Mouse (Mus musculus): ENCODE measurements around the gene Mylip. TPM values are rescaled to one million over a fixed set of nuclear protein-coding genes. Genes with fewer than 3 reads are reported as not detected.

Mylip gene
- polyA plus RNA-seq, 1 experiment from 2014 or later = 6.4 TPM

DNA sequence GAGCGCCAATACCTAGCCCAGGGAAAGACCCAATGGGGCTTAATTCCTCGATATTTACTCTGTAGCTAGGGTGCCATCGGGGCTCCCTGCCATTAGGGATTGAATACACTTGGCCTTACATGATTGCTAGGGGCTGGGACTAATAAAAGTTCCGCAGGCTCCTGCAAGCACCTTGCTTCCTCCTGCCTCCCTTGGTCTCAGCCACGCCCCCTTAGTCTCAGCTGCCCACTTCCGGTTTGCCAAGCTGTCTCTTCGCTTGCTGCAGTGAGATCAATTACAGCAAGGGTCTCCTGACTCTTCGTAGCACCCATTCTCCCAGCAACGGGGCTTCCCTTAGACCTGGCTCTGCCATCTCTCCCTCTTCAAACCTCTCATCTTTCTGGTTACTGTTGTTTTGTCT lies 63.5 kb downstream of the Mylip start:
- Histone ChIP-seq H3K27me3 (ENCODE audit: control insufficient read depth, insufficient read depth, low read length) (no peaks in the 10 kb centered on the region), H3K9me3 (ENCODE audit: control insufficient read depth, low read length) (no peaks in the 10 kb centered on the region), H3K4me2 (ENCODE audit: low read length) (no peak overlapping the region), H3K4me1 (ENCODE audit: control insufficient read depth in 2 of 2, insufficient read depth in 2 of 2, low read length in 2 of 2) (peaks cover 10 to 22% of the 10 kb centered on the region in 2 experiments), H3K4me3 (ENCODE audit: control insufficient read depth in 1 of 2, insufficient read depth in 1 of 2, low read depth in 1 of 2, low read length in 2 of 2) (no peak overlapping the region), H3K27ac (replicated peaks in 1 of 2; ENCODE audit: control insufficient read depth in 1 of 2, insufficient read depth in 1 of 2, low read depth in 2 of 2, low read length in 2 of 2) (no peak overlapping the region), H3K36me3 (ENCODE audit: control insufficient read depth, insufficient read depth, low read length) (no peaks in the 10 kb centered on the region), H3K9ac (ENCODE audit: low read length) (no peak overlapping the region)
- no peak for ATAC-seq (ENCODE audit: insufficient number of reproducible peaks, insufficient read depth, low FRiP score, low read depth)
- WGBS = 73% methylated on average over 9 of the region's 9 CpGs

DNA sequence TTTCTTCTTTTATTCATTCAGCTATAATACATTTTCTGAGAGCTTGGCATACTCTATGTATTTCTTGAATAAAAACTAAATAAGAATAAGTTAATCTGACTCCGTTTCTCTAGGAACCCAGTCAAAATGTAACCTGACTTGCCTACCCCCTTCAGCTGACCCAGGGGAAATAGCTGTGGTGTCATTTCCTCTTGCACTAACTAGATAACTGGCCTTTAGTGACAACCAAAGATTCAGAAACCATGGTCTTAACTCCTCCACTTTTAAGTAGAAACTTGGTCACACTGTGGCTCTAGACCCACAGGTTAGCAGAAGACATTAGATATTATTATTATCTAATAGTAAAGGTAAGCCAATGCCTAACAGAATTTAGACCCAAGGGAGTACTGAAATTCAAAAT lies 64.5 kb downstream of the Mylip start:
- H3K27me3 ChIP-seq (ENCODE audit: control insufficient read depth, insufficient read depth, low read length) = no peaks in the 10 kb centered on the region
- H3K36me3 ChIP-seq (ENCODE audit: control insufficient read depth, insufficient read depth, low read length) = no peaks in the 10 kb centered on the region
- H3K9ac ChIP-seq (ENCODE audit: low read length) = no peak overlapping the region
- H3K4me2 ChIP-seq (ENCODE audit: low read length) = no peak overlapping the region
- peaks cover 10 to 22% of the 10 kb centered on the region in 2 experiments for H3K4me1 ChIP-seq (ENCODE audit: control insufficient read depth in 2 of 2, insufficient read depth in 2 of 2, low read length in 2 of 2)
- no peaks in the 10 kb centered on the region for H3K9me3 ChIP-seq (ENCODE audit: control insufficient read depth, low read length)
- H3K4me3 ChIP-seq (ENCODE audit: control insufficient read depth in 1 of 2, insufficient read depth in 1 of 2, low read depth in 1 of 2, low read length in 2 of 2) = no peak overlapping the region
- no peak for ATAC-seq (ENCODE audit: insufficient number of reproducible peaks, insufficient read depth, low FRiP score, low read depth)
- 57% methylated on average over 1 of the region's 1 CpGs for WGBS
- H3K27ac ChIP-seq (replicated peaks in 1 of 2; ENCODE audit: control insufficient read depth in 1 of 2, insufficient read depth in 1 of 2, low read depth in 2 of 2, low read length in 2 of 2) = peak overlapping the region in 1 of 2 experiments; percentile 28; a peak in 1 of 4 replicates

DNA sequence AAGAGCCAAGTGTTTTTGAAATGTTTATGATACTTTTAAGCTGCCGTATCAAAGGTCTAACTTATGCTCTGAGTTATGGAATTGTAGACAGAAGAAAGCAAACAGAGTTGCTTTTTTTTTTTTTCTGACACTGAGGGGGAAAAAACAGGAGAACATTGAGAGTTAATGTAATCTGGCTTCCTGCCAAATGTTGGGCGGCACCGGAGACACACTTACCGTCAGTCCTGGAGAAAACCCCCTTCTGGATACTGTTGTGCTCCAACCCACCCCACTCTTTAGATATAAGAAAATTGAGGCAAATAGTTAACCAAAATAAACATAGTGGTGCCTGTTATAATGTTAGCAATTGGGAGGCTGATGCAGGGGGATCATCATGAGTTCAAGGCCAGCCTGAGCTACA lies 65.1 kb downstream of the Mylip start:
- no peak for ATAC-seq (ENCODE audit: insufficient number of reproducible peaks, insufficient read depth, low FRiP score, low read depth)
- no peaks in the 10 kb centered on the region for H3K36me3 ChIP-seq (ENCODE audit: control insufficient read depth, insufficient read depth, low read length)
- 19% methylated on average over 4 of the region's 4 CpGs for WGBS

DNA sequence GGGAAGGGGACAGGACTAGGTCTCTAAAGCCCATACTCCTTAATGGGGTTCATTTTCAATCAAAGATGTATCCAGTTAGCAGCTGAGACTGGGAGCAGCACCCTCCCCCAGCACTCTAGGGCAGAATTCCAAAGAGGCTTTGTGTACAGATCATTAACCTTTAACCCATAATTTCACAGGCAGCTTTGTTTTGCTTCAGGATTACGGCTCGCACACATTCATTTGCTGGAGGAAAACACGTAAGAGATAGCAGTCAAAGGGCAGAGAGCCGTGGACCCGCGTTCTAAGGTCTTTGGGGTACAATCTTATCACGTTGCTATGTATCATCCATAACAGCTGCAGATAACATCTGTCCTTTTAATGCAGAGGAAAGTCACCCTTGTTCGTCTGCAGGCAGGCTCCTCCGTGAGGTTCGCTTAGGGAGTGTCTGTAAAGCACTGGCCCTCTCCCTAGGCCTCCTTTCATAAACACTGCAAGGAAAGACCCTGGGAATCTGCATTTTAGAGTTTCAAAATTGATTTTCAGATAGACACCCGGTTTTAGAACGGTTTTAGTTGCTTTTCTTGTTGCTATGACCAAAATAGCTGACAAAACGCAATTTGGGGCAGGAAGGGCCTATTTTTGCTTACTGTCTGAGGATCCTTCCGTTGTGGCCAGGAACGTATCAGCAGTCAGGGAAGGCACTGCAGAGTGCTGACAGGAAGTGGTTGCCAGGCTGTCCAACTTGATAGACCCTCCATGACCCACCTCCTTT lies 65.7 kb downstream of the Mylip start:
- Histone ChIP-seq H3K27ac (replicated peaks in 1 of 2; ENCODE audit: control insufficient read depth in 1 of 2, insufficient read depth in 1 of 2, low read depth in 2 of 2, low read length in 2 of 2) (peak overlapping the region; percentile 2 to 76), H3K4me3 (ENCODE audit: control insufficient read depth in 1 of 2, insufficient read depth in 1 of 2, low read depth in 1 of 2, low read length in 2 of 2) (no peak overlapping the region), H3K27me3 (ENCODE audit: control insufficient read depth, insufficient read depth, low read length) (no peaks in the 10 kb centered on the region), H3K4me1 (ENCODE audit: control insufficient read depth in 2 of 2, insufficient read depth in 2 of 2, low read length in 2 of 2) (peaks cover 10 to 22% of the 10 kb centered on the region in 2 experiments), H3K4me2 (ENCODE audit: low read length) (peak overlapping the region; percentile 56), H3K36me3 (ENCODE audit: control insufficient read depth, insufficient read depth, low read length) (no peaks in the 10 kb centered on the region), H3K9ac (ENCODE audit: low read length) (peak overlapping the region; percentile 19; the same call in 1 of the 2 replicates), H3K9me3 (ENCODE audit: control insufficient read depth, low read length) (no peaks in the 10 kb centered on the region)
- ATAC-seq (ENCODE audit: insufficient number of reproducible peaks, insufficient read depth, low FRiP score, low read depth) = no peak
- 8% methylated on average over 15 of the region's 15 CpGs for WGBS

More for the DNA sequence above, 65.1 kb downstream of the Mylip start:
- peak overlapping the region; percentile 2 to 76; a peak in 3 of 4 replicates for H3K27ac ChIP-seq (replicated peaks in 1 of 2; ENCODE audit: control insufficient read depth in 1 of 2, insufficient read depth in 1 of 2, low read depth in 2 of 2, low read length in 2 of 2)
- H3K4me1 ChIP-seq (ENCODE audit: control insufficient read depth in 2 of 2, insufficient read depth in 2 of 2, low read length in 2 of 2) = peaks cover 10 to 22% of the 10 kb centered on the region in 2 experiments
- H3K4me2 ChIP-seq (ENCODE audit: low read length) = peak overlapping the region; percentile 56
- H3K9me3 ChIP-seq (ENCODE audit: control insufficient read depth, low read length) = no peaks in the 10 kb centered on the region
- no peak overlapping the region for H3K4me3 ChIP-seq (ENCODE audit: control insufficient read depth in 1 of 2, insufficient read depth in 1 of 2, low read depth in 1 of 2, low read length in 2 of 2)
- no peaks in the 10 kb centered on the region for H3K27me3 ChIP-seq (ENCODE audit: control insufficient read depth, insufficient read depth, low read length)
- H3K9ac ChIP-seq (ENCODE audit: low read length) = peak overlapping the region; percentile 19; the same call in 1 of the 2 replicates

DNA sequence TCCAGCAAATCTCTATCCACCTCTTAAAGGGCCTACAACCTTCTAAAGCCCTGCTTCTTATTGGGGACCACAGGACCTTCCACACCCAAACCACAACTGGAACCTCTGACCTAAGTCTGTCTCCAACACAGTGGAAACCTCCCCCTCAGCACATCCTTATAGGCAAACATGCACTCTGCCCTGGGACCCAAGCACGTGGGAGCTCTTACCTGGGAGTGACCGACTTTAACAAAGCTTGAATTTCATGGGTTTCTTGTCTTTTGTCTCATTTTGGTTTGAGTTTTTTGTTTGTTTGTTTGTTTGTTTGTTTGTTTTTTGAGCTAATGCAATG lies 66.3 kb downstream of the Mylip start:
- Histone ChIP-seq H3K4me1 (ENCODE audit: control insufficient read depth in 2 of 2, insufficient read depth in 2 of 2, low read length in 2 of 2) (peaks cover 10 to 22% of the 10 kb centered on the region in 2 experiments), H3K36me3 (ENCODE audit: control insufficient read depth, insufficient read depth, low read length) (no peaks in the 10 kb centered on the region), H3K27ac (replicated peaks in 1 of 2; ENCODE audit: control insufficient read depth in 1 of 2, insufficient read depth in 1 of 2, low read depth in 2 of 2, low read length in 2 of 2) (peak overlapping the region; percentile 2 to 76; a peak in 3 of 4 replicates), H3K9ac (ENCODE audit: low read length) (0 out of 2 replicates have a peak overlapping the region, but pooled peaks have one; percentile 2), H3K4me3 (ENCODE audit: control insufficient read depth in 1 of 2, insufficient read depth in 1 of 2, low read depth in 1 of 2, low read length in 2 of 2) (no peak overlapping the region), H3K27me3 (ENCODE audit: control insufficient read depth, insufficient read depth, low read length) (no peaks in the 10 kb centered on the region), H3K4me2 (ENCODE audit: low read length) (peak overlapping the region; percentile 56; the same call in 1 of the 2 replicates), H3K9me3 (ENCODE audit: control insufficient read depth, low read length) (no peaks in the 10 kb centered on the region)
- no peak for ATAC-seq (ENCODE audit: insufficient number of reproducible peaks, insufficient read depth, low FRiP score, low read depth)
- 71% methylated on average over 2 of the region's 2 CpGs for WGBS

DNA sequence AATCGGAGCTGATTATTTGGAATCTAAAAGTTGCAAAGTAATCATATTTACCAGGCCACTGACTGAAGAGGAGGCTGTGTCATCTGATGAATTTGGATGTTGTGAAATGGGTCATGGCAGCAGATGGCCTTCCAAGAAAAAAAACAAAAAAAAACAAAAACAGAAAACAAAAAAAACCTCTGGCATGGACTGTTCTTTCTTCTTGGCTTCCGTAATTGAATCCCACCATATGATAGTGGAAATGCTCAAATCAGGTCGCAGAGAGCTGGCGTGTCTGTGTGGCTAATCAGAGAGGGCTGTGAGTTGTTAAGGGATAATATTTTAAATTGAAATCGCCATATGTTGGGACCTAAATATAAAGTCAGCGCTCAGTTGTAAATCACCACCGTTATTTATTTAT lies 67.9 kb downstream of the Mylip start:
- Histone ChIP-seq H3K27ac (replicated peaks in 1 of 2; ENCODE audit: control insufficient read depth in 1 of 2, insufficient read depth in 1 of 2, low read depth in 2 of 2, low read length in 2 of 2) (no peak overlapping the region), H3K4me3 (ENCODE audit: control insufficient read depth in 1 of 2, insufficient read depth in 1 of 2, low read depth in 1 of 2, low read length in 2 of 2) (no peak overlapping the region), H3K9ac (ENCODE audit: low read length) (no peak overlapping the region), H3K4me1 (ENCODE audit: control insufficient read depth in 2 of 2, insufficient read depth in 2 of 2, low read length in 2 of 2) (peaks cover 12 to 22% of the 10 kb centered on the region in 2 experiments), H3K9me3 (ENCODE audit: control insufficient read depth, low read length) (no peaks in the 10 kb centered on the region), H3K4me2 (ENCODE audit: low read length) (no peak overlapping the region), H3K27me3 (ENCODE audit: control insufficient read depth, insufficient read depth, low read length) (no peaks in the 10 kb centered on the region), H3K36me3 (ENCODE audit: control insufficient read depth, insufficient read depth, low read length) (no peaks in the 10 kb centered on the region)
- 80% methylated on average over 7 of the region's 7 CpGs for WGBS
- ATAC-seq (ENCODE audit: insufficient number of reproducible peaks, insufficient read depth, low FRiP score, low read depth) = no peak

DNA sequence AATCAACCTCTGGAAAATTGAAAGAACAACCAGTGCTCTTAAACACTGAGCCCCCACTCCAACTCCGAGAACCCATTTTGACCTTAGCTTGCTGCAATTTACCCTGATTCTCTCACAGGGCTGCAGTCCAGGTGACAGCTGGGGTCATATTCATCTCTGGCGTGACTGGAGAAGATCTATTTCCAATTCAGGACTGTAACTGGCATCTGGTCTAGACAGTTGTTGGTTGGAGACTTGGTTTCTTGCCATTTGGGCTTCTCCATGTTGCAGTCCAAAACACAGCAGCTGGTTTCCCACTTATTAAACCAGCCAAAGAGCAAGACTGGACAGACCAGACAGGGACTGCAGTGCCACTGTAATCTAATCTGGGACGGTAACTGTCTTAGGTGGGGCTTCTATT lies 70.6 kb downstream of the Mylip start:
- H3K27me3 ChIP-seq (ENCODE audit: control insufficient read depth, insufficient read depth, low read length) = no peaks in the 10 kb centered on the region
- 88% methylated on average over 3 of the region's 3 CpGs for WGBS
- no peak for ATAC-seq (ENCODE audit: insufficient number of reproducible peaks, insufficient read depth, low FRiP score, low read depth)
- H3K4me2 ChIP-seq (ENCODE audit: low read length) = no peak overlapping the region
- no peak overlapping the region for H3K27ac ChIP-seq (replicated peaks in 1 of 2; ENCODE audit: control insufficient read depth in 1 of 2, insufficient read depth in 1 of 2, low read depth in 2 of 2, low read length in 2 of 2)
- H3K4me1 ChIP-seq (ENCODE audit: control insufficient read depth in 2 of 2, insufficient read depth in 2 of 2, low read length in 2 of 2) = peaks cover 8% of the 10 kb centered on the region in 2 experiments
- H3K9ac ChIP-seq (ENCODE audit: low read length) = no peak overlapping the region
- H3K4me3 ChIP-seq (ENCODE audit: control insufficient read depth in 1 of 2, insufficient read depth in 1 of 2, low read depth in 1 of 2, low read length in 2 of 2) = no peak overlapping the region
- no peaks in the 10 kb centered on the region for H3K36me3 ChIP-seq (ENCODE audit: control insufficient read depth, insufficient read depth, low read length)
- H3K9me3 ChIP-seq (ENCODE audit: control insufficient read depth, low read length) = no peaks in the 10 kb centered on the region
